Mouse (Mus musculus) thymus, adult 2 months (tissue): ENCODE measurements around the gene Aar2.

ENCODE experiments used
- CTCF ChIP-seq: fragments of 200-500 bp; IDR thresholded peaks from 2 replicates; pipeline ENCODE4 v1.5.1; 2012; ENCODE audit warnings: mild to moderate bottlenecking, control low read depth, low read length, moderate library complexity, borderline replicate concordance; ENCODE audit not compliant: control insufficient read depth, poor library complexity, insufficient read depth; ENCODE audit errors: extremely low read depth
- POLR2A ChIP-seq: fragments of 200-500 bp; IDR thresholded peaks from 2 replicates; pipeline ENCODE4 v1.6.1; 2012; ENCODE audit warnings: mild to moderate bottlenecking, low read length, control low read depth, moderate library complexity; ENCODE audit not compliant: control insufficient read depth, poor library complexity, insufficient read depth; ENCODE audit errors: extremely low read depth

- TF ChIP-seq POLR2A, result no peak
- TF ChIP-seq CTCF, result no peak
These were observed 49.5 kb upstream of the Aar2 start for GRCm38 (mm10) chr2:156497915-156498314.
